Mouse (Mus musculus): ENCODE measurements at regions not wholly inside any gene's neighbourhood (a gene's known extent, or its start where the extent isn't known, plus 50 kb on each side); places are given as distances from the start of the nearest gene placed in this dataset.

- Histone ChIP-seq H3K4me3 (ENCODE audit: control insufficient read depth in 1 of 2, insufficient read depth in 1 of 2, low read depth in 2 of 2, low read length in 2 of 2) (no peak overlapping the region), H3K9ac (ENCODE audit: control insufficient read depth, low read depth, low read length, poor library complexity, severe bottlenecking) (no peak overlapping the region), H3K27ac (ENCODE audit: control insufficient read depth, low read depth, low read length) (no peak overlapping the region), H3K9me3 (replicated peaks; ENCODE audit: insufficient read depth, low read length) (no peaks in the 10 kb centered on the region), H3K36me3 (ENCODE audit: control insufficient read depth in 1 of 2, insufficient read depth in 2 of 2, low read length in 2 of 2) (no peaks in the 10 kb centered on the region), H3K27me3 (ENCODE audit: control insufficient read depth in 1 of 2, insufficient read depth in 2 of 2, low read length in 2 of 2) (no peaks in the 10 kb centered on the region), H3K79me2 (ENCODE audit: control insufficient read depth, insufficient read depth, low read length, poor library complexity) (no peaks in the 10 kb centered on the region), H3K4me1 (ENCODE audit: control insufficient read depth in 1 of 2, insufficient read depth in 2 of 2, low read length in 2 of 2) (no peaks in the 10 kb centered on the region)
- DNase-seq (ENCODE audit: low read depth, low spot score) = no peak
- TF ChIP-seq RAD21 (IDR thresholded peaks at IDR 0.05; ENCODE audit: low read depth, low read length) (no peak), TCF12 (IDR thresholded peaks at IDR 0.05; ENCODE audit: low read depth, low read length) (no peak), MXI1 (IDR thresholded peaks at IDR 0.05; ENCODE audit: low read depth, low read length) (no peak), BHLHE40 (IDR thresholded peaks at IDR 0.05; ENCODE audit: borderline replicate concordance, low read depth, low read length) (no peak), E2F4 (IDR thresholded peaks at IDR 0.05; ENCODE audit: borderline replicate concordance, low read depth, low read length) (no peak), POLR2AphosphoS2 (IDR thresholded peaks at IDR 0.05; ENCODE audit: low read length) (no peak), ZKSCAN1 (IDR thresholded peaks at IDR 0.05; ENCODE audit: low read depth, low read length) (no peak), ELF1 (IDR thresholded peaks at IDR 0.05; ENCODE audit: low read depth, low read length) (no peak), MYC (IDR thresholded peaks at IDR 0.05; ENCODE audit: low read depth, low read length) (no peak), SIN3A (IDR thresholded peaks at IDR 0.05; ENCODE audit: low read length) (no peak)
These were observed 166.8 kb upstream of the Fggy start for GRCm38 (mm10) chr4:95390549-95390948.

- Histone ChIP-seq H3K27me3 (ENCODE audit: control insufficient read depth in 1 of 2, insufficient read depth in 2 of 2, low read length in 2 of 2) (no peaks in the 10 kb centered on the region), H3K27ac (ENCODE audit: control insufficient read depth, low read depth, low read length) (no peak overlapping the region), H3K9ac (ENCODE audit: control insufficient read depth, low read depth, low read length, poor library complexity, severe bottlenecking) (no peak overlapping the region), H3K79me2 (ENCODE audit: control insufficient read depth, insufficient read depth, low read length, poor library complexity) (no peaks in the 10 kb centered on the region), H3K4me1 (ENCODE audit: control insufficient read depth in 1 of 2, insufficient read depth in 2 of 2, low read length in 2 of 2) (no peaks in the 10 kb centered on the region), H3K4me3 (ENCODE audit: control insufficient read depth in 1 of 2, insufficient read depth in 1 of 2, low read depth in 2 of 2, low read length in 2 of 2) (no peak overlapping the region), H3K36me3 (ENCODE audit: control insufficient read depth in 1 of 2, insufficient read depth in 2 of 2, low read length in 2 of 2) (no peaks in the 10 kb centered on the region), H3K9me3 (replicated peaks; ENCODE audit: insufficient read depth, low read length) (no peaks in the 10 kb centered on the region)
- TF ChIP-seq EP300 (IDR thresholded peaks at IDR 0.05; ENCODE audit: low read depth in 1 of 2, low read length in 2 of 2) (peak in 1 of 2 experiments; percentile 23; a peak in 1 of 4 replicates), ELF1 (IDR thresholded peaks at IDR 0.05; ENCODE audit: low read depth, low read length) (no peak)
- peak; percentile 17 for DNase-seq (ENCODE audit: low read depth, low spot score)
These were observed 161.6 kb upstream of the Fggy start for GRCm38 (mm10) chr4:95395746-95396145.

- H3K36me3 ChIP-seq (ENCODE audit: control insufficient read depth in 1 of 2, insufficient read depth in 2 of 2, low read length in 2 of 2) = no peaks in the 10 kb centered on the region
- no peaks in the 10 kb centered on the region for H3K4me1 ChIP-seq (ENCODE audit: control insufficient read depth in 1 of 2, insufficient read depth in 2 of 2, low read length in 2 of 2)
- H3K79me2 ChIP-seq (ENCODE audit: control insufficient read depth, insufficient read depth, low read length, poor library complexity) = no peaks in the 10 kb centered on the region
- H3K9ac ChIP-seq (ENCODE audit: control insufficient read depth, low read depth, low read length, poor library complexity, severe bottlenecking) = no peak overlapping the region
- H3K27me3 ChIP-seq (ENCODE audit: control insufficient read depth in 1 of 2, insufficient read depth in 2 of 2, low read length in 2 of 2) = no peaks in the 10 kb centered on the region
- H3K4me3 ChIP-seq (ENCODE audit: control insufficient read depth in 1 of 2, insufficient read depth in 1 of 2, low read depth in 2 of 2, low read length in 2 of 2) = no peak overlapping the region
- no peak for DNase-seq (ENCODE audit: low read depth, low spot score)
- H3K9me3 ChIP-seq (replicated peaks; ENCODE audit: insufficient read depth, low read length) = no peaks in the 10 kb centered on the region
- TF ChIP-seq CHD2 (IDR thresholded peaks at IDR 0.05; ENCODE audit: low read length) = no peak
- TF ChIP-seq TCF12 (IDR thresholded peaks at IDR 0.05; ENCODE audit: low read depth, low read length) = no peak
- no peak for TF ChIP-seq MAZ (IDR thresholded peaks at IDR 0.05; ENCODE audit: low read depth, low read length)
- no peak for TF ChIP-seq MEF2A (IDR thresholded peaks at IDR 0.05; ENCODE audit: extremely low read depth, insufficient replicate concordance, low read depth, low read length, poor library complexity, severe bottlenecking)
- no peak for TF ChIP-seq UBTF (IDR thresholded peaks at IDR 0.05; ENCODE audit: borderline replicate concordance, insufficient read depth, low read depth, low read length)
- TF ChIP-seq USF2 (IDR thresholded peaks at IDR 0.05; ENCODE audit: borderline replicate concordance in 1 of 2, insufficient read depth in 1 of 2, low read depth in 1 of 2, low read length in 2 of 2) = no peak
- no peak for TF ChIP-seq NELFE (IDR thresholded peaks at IDR 0.05; ENCODE audit: low read depth, low read length)
- no peak for TF ChIP-seq KAT2A (conservative IDR thresholded peaks at IDR 0.05; ENCODE audit: low read depth, low read length)
- TF ChIP-seq CTCF (IDR thresholded peaks at IDR 0.05 in 2 of 3, conservative IDR thresholded peaks at IDR 0.05 in 1 of 3; ENCODE audit: control insufficient read depth in 1 of 3, insufficient read depth in 1 of 3, low read depth in 2 of 3, low read length in 3 of 3, poor library complexity in 1 of 3, severe bottlenecking in 1 of 3) = no peak
- no peak for TF ChIP-seq NRF1 (IDR thresholded peaks at IDR 0.05; ENCODE audit: insufficient read depth, low read depth, low read length, poor library complexity, severe bottlenecking)
- no peak for TF ChIP-seq SIN3A (IDR thresholded peaks at IDR 0.05; ENCODE audit: low read length)
- no peak for TF ChIP-seq ZNF384 (IDR thresholded peaks at IDR 0.05; ENCODE audit: low read depth, low read length)
- no peak for TF ChIP-seq ZMIZ1 (IDR thresholded peaks at IDR 0.05; ENCODE audit: low read depth, low read length)
- H3K27ac ChIP-seq (ENCODE audit: control insufficient read depth, low read depth, low read length) = no peak overlapping the region
These were observed 159.0 kb upstream of the Fggy start for GRCm38 (mm10) chr4:95398301-95398700.
